Mouse (Mus musculus): ENCODE data around the gene Ppil1.
"Not testable (repeated sequence)": the region's sequence is repeated elsewhere in the genome, so short reads cannot be mapped to it uniquely, and the experiment has no call there.

Gene Ppil1

DNA sequence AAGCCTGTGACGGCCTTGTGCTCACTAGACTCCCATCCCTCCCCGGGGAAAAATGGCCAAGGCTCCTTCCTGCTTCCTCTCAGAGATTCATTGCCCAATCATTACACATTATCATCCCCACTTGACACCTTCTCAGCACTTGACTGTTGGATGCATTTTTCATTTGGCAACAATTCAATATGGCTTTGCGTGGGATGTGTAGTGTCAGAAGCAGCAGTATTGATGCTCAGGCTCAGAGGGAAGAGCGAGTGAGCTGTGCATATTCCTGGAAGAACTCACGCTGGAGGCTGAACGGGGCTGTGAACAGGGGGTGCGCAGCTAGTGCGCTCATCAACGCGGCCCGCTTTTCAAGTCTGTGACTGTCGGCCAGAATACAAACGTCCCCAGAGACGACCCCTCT lies 13.0 kb downstream of the Ppil1 start:
- DNase-seq = not testable (repeated sequence)

DNA sequence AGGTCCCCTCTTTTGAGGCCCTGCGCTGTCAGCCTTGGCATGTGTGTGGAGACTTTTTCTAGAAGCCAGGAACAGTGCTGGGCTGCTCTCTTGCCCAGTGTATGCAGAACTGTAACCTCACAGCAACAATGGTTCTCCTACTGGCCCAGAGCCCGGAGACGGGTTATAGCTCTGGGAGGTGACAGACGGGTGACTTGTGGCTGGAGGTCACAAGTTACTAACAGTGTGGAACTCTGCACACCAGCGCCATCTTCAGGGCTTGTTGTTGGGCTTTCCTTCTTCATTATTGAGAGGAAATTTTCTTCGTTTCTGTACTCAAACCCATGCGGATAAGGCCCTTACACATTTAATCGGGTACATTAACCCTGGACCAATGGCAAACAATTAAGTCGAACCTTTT lies 14.5 kb downstream of the Ppil1 start:
- DNase-seq = peak; percentile 81

DNA sequence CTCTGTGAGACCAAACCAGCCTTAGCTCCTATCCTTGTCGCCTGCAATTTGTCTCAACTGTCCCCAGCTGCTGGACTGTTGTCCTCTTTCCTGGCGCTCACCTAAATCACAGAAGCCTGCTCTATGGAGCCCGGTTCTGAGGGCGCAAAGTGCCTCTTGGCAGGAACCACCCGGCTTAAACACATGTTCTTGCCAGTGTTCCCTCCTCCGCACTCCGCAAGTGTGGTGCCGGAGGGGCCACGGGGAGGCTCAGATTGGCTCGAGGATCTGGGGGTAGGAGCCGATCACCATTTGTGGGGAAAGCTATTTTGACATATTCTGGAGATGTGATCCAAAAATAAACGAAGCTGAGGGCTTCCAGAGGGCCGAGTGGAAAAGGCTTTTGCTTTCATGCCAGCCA lies 16.1 kb downstream of the Ppil1 start:
- DNase-seq = no peak

DNA sequence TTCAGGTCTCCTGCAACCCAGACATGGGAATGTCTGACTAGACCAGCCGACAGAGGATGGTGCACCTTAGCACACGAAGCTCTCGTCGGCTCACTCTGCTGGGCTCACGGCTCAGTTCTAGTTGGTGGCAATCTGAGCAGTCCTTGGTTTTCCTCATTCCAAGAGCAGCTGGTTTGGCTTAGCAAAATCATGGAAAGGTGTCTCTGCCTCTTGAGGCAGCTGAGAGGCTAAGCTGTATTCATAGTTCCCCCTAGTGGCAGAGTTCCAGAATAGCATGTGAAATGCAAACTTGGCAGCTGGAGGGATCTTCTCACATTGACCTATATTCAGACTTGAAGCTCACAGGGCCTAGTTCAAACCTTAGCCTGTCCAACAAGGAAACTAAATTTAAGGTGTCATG lies 17.4 kb downstream of the Ppil1 start:
- peak; percentile 64 for DNase-seq

DNA sequence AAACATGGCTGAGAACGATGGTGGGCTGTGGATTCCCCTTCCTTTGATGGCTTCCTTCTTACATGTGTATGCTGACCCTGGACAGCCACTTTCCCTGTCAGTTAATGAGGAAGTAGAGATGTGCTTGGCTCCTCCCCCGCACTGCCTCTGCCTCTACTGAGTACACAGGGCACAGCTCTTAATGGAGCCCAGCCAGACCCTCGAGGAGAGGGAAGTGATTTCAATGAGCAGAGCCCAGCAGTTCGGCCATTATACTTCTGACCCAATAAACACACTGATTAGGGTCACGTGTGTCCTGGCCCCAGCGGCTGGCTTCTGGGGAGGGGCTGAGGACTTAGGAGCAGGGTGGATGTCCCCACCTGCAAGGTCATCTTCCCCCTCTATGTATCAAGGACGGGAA lies 18.3 kb downstream of the Ppil1 start:
- no peak for DNase-seq

DNA sequence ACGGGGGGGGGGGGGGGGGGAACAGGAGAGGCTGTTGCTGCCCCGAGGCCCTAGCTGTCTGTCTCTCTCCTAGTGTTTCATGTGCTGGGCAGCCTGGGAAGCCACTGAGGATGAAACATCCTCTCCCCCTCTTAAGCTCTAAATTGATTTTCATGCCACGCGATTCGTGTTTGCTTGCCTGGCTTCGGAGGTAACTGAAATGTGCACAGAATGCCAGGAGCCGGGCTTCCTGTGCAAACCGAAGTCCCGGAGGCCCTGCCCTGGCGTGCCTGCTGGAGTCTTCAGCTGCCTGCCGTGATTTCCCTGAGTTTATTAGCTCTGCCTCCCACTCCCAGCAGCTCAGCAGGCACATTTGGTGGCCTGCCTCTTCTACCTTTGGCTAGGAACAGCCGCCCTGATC lies 19.1 kb downstream of the Ppil1 start:
- no peak for DNase-seq

DNA sequence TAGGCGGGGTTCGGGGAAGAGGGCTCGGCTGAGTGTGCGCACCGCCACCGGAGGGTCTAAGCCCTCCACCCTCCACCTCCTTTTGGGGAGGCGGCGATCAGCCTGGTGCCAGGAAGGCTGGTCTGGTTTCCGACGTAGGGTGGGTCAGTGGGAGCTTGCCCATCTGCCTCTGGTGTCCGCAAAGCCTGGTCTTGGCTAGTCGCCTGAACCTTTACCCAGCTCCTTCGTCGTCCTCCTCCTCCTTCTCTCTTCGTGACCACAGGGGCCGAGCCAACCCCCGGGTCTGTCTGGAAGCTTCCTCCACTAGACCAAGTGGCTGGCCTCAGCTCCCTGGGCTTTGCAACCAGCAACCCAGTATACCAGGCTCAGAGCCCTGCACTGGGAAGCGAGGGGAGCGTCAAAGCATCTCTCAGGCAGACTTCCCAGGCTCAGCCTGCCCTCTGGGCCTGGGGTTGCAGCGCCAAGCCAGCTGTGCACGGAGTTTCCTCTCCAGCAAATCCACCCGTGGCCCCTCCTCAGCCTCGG lies 25.5 kb downstream of the Ppil1 start:
- DNase-seq = no peak

DNA sequence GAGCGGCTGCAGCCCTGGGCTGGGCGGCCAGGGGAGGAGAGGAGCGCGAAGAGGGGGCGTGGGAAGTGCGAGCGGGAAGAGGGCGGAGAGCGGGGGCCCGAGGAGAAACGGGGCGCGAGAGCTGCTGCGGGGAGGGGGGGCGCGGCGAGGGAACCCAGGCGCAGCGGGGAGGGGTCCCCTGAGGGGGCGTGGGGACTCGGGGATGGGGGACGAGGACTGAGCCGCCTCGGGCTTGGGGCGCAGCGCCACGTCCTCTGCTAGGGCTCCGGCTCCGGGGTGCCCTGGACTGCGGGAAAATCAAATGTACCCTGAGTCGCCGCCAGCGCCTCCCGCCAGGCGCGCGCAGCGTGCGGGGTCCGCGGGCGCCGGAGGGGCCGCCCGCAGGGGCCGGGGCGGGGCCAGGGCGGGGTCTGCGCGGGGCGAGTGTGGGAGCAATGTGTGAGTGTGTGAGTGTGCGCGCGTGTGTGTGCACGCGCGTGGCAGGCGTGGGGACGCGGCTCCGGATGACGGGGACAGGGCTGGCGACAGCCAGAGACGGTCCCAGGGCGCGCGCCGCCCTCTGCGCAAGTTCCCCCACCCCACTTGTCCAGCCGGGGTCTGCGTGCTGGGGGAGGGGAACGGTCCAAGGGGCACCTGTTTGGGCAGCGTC lies 26.1 kb downstream of the Ppil1 start, which contains the start of gene Cpne5:
Cpne5 (minus strand) TSS at position 396 of the 649 bp plus-strand sequence.
- no peak for DNase-seq

DNA sequence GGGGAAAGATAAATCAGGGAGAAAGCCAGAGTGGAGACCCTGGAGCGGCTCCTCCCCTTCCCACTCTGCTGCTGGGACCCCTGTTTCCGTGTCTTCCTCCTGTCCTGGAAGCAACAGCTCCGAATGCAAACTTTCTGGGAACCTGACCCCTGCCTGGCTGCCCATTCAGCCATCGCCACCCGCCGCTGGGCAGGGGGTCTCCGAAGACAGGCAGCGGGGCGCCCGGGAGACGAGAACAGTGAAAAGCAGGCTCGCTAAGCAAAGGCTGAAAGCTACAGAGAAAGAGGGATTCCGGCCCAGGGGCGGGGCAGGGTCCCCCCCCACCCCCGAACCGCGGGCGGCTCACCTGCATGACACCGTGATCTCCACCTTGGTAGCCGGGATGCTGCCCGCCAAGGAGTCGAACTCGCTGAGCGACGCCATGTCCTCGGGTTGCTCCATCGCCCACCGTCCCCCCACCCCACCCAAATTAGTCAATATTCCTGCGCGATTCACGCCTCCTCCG lies 26.7 kb downstream of the Ppil1 start:
- DNase-seq = no peak

DNA sequence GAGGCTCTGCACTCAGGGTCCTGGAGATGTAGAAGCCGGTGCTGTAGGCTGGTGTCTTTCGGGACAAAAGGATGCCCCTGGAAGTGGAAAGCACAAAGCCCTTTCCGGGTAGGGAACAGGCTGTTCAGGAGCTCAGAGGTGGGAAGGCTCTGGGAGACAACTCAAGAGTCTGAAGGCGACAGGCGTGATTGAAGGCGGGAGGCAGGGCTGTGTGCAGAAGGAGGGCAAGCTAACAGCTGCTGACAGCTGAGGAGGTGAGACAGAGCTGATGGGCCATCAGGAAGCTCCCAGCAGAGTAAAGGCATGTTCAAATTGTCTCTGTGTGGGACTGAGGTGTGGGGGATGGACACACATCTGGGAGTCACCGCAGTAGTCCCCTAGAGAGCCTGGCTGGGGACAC lies 27.9 kb downstream of the Ppil1 start:
- no peak for DNase-seq

DNA sequence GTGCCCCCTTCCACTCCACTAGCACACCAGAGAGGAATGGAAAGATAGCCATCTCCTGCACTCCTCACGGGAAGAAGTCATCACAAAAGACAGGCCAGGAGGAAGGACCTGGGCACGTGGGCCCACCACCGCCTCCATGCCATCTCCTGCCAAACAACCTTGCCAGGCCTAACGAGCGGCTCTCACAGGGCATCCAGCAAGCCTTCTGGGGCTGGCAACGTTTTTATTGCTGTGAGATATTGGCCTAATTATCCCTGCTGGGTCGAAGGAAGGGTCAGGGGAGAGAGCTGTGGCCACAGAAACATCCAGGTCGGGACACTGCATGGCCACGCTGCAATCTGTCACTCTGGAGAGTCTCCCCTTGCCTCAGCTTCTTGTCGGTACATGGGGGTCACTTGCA lies 32.9 kb downstream of the Ppil1 start:
- no peak for DNase-seq

DNA sequence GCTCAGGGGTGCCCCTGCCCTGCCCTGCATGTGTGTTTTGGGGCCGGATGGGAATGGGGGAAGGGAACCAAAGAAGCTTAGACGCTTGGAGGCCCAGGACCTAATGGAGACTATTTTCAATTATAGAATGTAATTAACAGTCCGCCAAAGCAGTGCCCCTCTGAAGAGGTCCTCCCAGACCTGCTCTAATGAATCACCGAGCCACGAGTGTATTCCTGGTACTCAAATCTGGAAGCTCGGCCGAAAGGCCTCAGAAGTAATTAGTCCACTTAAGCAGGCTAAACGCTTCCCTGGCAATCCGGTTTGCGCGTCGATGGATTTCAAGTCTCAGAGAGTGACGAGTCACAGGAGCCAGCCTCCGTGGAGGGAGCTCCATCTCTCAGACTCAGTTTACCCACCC lies 43.4 kb downstream of the Ppil1 start:
- no peak for DNase-seq

DNA sequence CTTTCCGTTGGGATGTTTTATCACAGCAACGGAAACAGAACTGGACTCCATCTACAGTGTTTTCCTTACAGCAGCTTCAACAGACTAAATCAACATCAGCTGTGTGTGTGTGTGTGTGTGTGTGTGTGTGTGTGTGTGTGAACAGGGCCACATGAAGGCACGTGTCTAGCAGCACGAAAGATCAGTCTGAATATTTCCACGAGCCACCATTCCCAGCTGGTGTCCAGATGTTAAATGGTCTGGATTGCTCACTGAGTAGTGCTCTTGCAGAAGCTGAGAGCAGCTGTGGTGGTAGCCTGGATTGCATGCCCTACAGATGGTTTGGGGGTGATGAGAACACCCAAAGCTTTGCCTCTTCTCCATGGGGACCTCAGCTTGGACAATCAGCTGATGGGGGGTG lies 46.0 kb downstream of the Ppil1 start:
- no peak for DNase-seq

DNA sequence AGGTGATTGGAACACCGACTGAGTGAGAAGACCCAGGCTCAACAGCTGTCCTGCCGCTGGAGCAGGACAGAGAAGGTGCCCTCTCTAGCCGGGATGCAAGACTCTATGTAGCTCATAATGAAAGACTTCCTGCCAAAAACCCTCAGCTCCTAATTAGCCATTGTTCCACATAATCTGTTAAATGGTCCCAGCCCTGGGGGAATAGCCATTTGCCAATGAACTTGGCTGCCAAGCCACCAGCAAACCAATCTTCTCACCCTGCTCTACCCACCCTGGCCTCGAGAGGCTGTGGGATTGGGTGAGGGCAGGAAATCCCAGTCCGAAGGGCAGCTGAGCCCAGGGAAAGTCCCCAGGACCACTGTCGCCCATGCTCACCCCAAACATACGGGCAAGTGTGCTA lies 47.9 kb downstream of the Ppil1 start:
- DNase-seq = no peak

DNA sequence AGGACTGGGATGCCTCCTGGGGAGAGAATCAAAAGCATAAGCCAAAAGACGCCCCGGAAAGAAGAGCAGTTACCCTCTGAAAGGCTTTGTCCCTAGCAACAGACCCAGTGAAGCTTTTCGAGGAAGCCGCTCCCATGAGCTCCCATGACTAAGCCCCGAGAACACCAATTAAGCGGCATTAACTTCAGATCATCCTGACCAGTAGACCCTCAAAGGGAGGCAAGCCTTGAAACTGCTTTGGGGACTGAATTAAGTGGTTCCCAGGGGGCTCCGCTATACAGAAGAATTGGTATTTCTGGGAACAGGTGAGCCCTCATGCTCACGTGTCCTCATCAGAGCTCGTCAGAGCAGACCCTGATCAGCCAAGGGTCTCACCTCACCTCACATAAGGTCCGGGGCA lies 49.3 kb downstream of the Ppil1 start:
- DNase-seq = no peak

DNA sequence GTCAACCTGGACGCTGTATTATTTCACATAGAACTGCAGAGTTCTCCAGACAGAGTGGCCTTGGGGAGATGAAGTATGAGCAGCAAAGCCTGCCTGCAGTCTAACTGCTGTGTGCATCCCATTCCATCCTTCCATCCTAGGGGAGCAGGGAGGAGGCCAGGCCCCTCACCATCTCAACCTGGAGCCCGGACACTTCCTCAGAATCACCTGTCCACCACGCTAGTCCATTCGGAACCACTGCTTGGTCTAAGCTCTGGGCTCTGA lies 49.9 kb downstream of the Ppil1 start:
- no peak for DNase-seq

DNA sequence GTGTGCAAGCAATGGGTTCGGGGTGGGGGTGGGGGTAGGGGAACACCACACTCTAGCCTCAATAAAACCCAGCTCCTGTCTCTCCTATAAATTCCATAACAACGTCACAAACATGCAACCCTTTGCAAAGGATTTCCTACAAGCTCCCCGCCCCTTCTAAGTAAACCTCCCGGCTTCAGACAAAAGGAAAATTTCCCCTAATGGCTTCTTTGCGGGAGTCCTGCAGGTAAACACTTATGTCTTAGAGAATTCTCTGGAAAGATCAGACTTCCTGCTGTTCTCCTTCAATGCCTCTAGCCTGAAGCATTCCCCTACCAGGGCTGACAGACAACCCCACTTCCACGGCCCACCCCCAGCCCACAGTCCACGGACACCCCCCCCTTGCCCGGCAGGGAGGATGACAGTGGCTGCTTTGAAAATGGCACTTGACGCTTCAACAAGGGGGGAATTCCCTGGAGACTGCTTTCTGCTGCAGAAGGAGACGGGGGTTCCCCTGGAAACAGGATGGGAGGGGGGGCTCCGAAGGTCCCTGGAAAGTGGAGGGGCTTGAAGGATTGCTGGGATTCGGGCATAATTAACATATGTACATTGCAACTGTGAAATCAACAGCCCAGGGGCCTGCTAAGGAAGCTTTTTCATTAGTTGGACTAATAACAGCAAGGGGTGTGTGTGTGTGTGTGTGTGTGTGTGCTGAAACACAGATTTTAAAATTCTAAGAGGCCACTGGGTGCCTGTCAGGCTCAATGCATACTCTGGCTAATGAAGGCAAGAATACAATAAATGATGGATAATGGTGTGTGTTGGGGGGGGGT lies 50.4 kb downstream of the Ppil1 start:
- DNase-seq = no peak

DNA sequence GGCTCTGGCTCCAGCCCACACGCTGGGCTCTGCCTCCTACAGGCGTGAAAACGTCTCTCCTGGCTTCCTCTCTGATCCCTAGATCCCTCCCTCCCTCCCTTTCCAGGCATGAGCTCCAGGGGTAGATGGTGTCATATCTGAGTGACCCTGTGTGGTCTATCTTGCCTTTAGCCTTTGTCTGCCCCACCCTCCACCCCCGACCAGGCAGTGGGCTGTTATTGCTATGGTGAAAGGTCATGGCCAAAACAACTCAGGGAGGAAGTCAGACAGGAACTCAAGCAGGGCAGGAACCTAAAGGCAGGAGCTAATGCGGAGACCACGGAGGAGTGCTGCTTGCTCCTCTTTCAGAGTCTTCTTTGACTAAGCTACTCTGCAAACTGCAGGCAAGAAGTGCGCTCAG lies 52.1 kb downstream of the Ppil1 start:
- no peak for DNase-seq

DNA sequence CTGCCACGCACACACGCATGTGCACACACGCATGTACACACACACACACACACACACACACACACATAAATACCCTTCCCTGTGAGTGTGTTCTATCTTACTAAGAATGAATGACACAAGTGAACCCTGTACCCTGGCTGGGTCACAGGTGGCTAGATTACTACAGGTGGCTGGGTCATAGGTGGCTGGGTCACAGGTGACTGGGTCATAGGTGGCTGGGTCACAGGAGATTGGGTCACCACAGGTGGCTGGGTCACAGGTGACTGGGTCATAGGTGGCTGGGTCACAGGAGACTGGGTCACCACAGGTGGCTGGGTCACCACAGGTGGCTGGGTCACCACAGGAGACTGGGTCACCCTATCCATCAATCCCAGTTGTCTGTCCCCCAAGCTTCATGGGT lies 53.9 kb downstream of the Ppil1 start:
- DNase-seq = no peak

DNA sequence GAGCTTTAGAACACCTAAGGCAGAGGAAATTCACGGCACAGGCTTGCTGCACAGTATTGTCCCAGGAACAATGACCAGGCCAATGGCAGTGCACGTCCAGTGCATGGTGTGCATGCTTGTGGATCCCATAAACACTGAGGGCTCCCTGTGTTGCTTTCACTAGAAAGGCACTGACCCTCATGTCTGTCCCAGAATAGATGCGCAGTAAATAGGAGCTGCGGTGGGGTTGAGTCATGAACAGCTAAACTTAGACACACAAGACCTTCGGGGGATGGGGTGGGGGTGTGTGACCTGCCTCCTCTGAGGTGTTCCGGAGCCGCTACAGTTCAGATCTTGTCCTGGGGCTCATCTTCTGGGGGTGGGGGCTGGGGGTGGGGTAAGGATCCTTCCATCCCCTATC lies 57.9 kb downstream of the Ppil1 start:
- DNase-seq = no peak

DNA sequence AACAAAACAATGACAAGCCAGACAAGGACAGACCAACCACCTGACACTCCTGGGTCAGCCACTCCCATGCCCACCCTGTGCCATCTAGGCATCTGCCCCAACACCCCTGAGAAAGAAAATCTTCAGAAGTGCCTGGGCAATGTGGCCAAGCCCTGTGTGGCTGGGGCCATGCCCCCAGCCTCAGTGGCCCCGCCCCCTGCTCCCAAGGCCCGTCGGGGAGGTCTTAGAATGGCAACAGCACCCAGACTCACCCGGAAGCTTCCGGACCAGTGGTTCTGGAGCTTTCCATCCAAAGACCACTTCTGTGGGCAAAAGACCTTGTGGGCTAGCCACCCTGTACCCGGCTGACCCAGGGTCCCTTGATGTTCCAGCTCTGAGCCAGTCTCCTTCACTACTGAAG lies 61.4 kb downstream of the Ppil1 start:
- DNase-seq = no peak

Data from kidney, postnatal 14 days (tissue).